In the genomic region with DNA sequence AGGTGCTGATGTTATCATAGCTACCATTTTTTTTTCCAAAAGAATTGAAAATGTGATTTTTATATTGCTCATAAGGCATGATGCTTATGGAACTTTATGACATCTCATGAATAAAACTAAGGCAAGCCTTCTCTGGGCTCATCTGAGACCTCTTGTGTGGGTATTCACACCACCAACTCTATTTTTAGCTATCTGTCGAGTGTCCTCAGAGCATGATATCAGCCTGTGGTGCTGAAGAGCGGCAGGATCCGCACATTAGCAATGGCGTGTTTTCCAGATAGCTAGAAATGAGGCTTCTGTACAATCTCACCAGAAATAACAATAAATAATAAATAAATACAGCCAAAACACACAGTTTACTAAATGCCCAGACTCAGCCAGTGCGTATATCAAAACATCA, we compare ENCODE assay signal across 22 mouse cellular contexts. TPM values are rescaled to one million over a fixed set of nuclear protein-coding genes. Genes with fewer than 3 reads are reported as not detected.
A peak's percentile ranks its signal among the peaks of the same experiment; 100 is the strongest.
DNase-seq lines count a peak whose midpoint lies in the region; ATAC-seq lines count a peak whose summit lies in the region.
"Had no signal": no experiment of that assay in that cellular context is flagged by ENCODE, and none has a peak within 500 bp of the region (broad histone marks: within the 10 kb centered on the region; RNA-seq: fewer than 3 reads in every experiment).

No protein-coding gene starts in this region.

- no peak for ATAC-seq in heart, embryonic 13.5 days (ENCODE audit: extremely low read depth, insufficient number of reproducible peaks, low FRiP score, low TSS enrichment)
- ATAC-seq in heart, embryonic 16.5 days (replicated peaks; ENCODE audit: extremely low read depth, insufficient read depth, low FRiP score): peak; percentile 60
- ATAC-seq: forebrain, embryonic 14.5 days; forebrain, embryonic 16.5 days had no signal

- no peaks in the 10 kb centered on the region for H3K27me3 ChIP-seq in heart, embryonic 13.5 days (replicated peaks)
- no peaks in the 10 kb centered on the region for H3K27me3 ChIP-seq in heart, embryonic 16.5 days (ENCODE audit: control insufficient read depth, insufficient read depth, low read length)
- H3K27me3 ChIP-seq: forebrain, embryonic 12.5 days had no signal

- H3K4me1 ChIP-seq in heart, embryonic 13.5 days: peaks cover 32% of the 10 kb centered on the region
- H3K4me1 ChIP-seq in heart, embryonic 16.5 days (ENCODE audit: control insufficient read depth, insufficient read depth, low read length): peaks cover 6% of the 10 kb centered on the region; the same call in 1 of the 2 replicates
- H3K4me1 ChIP-seq: embryonic facial prominence, embryonic 13.5 days; embryonic facial prominence, embryonic 15.5 days; forebrain, embryonic 10.5 days; forebrain, embryonic 12.5 days had no signal

- H3K4me3 ChIP-seq in heart, embryonic 13.5 days: no peak overlapping the region
- H3K4me3 ChIP-seq in heart, embryonic 16.5 days (ENCODE audit: low read length): no peak overlapping the region
- H3K4me3 ChIP-seq: embryonic facial prominence, embryonic 13.5 days; embryonic facial prominence, embryonic 15.5 days; erythroblast, embryonic 14.5 days; forebrain, embryonic 10.5 days; forebrain, embryonic 12.5 days had no signal

- intact Hi-C loops in heart, postnatal 25 days (cut with DNase I): no loop called here

- H3K9ac ChIP-seq in heart, embryonic 13.5 days: no peak overlapping the region
- H3K9ac ChIP-seq in heart, embryonic 16.5 days (ENCODE audit: low read length): no peak overlapping the region
- H3K9ac ChIP-seq: embryonic facial prominence, embryonic 13.5 days; embryonic facial prominence, embryonic 15.5 days; forebrain, embryonic 12.5 days had no signal

- no peaks in the 10 kb centered on the region for H3K9me3 ChIP-seq in heart, embryonic 13.5 days
- H3K9me3 ChIP-seq in heart, embryonic 16.5 days (replicated peaks; ENCODE audit: control insufficient read depth, low read length): no peaks in the 10 kb centered on the region
- H3K9me3 ChIP-seq: embryonic facial prominence, embryonic 13.5 days; embryonic facial prominence, embryonic 15.5 days; forebrain, embryonic 10.5 days; forebrain, embryonic 12.5 days had no signal

- DNase-seq in heart, postnatal 25 days (ENCODE audit: low spot score): no peak
- DNase-seq in heart, adult 8-10 months (ENCODE audit: low spot score): no peak
- DNase-seq: adrenal gland, adult 2 months; adrenal gland, postnatal 10 days; adrenal gland, postnatal 25 days; cerebellum, adult 11 months; cerebellum, adult 18-20 months; cerebellum, adult 8-10 months; cerebellum, adult 9-11 months; cerebellum, postnatal 14 days; cerebellum, postnatal 36 days; embryo, embryonic 11 days had no signal

- WGBS in heart, embryonic 13.5 days: 26% methylated on average over 5 of the region's 5 CpGs
- 35% methylated on average over 5 of the region's 5 CpGs for WGBS in heart, embryonic 16.5 days

- H3K27ac ChIP-seq in heart, embryonic 13.5 days (replicated peaks): peak overlapping the region; percentile 72
- peak overlapping the region; percentile 50 for H3K27ac ChIP-seq in heart, embryonic 16.5 days (ENCODE audit: low read length)
- H3K27ac ChIP-seq: embryonic facial prominence, embryonic 13.5 days; embryonic facial prominence, embryonic 15.5 days; forebrain, embryonic 10.5 days; forebrain, embryonic 12.5 days had no signal

- H3K36me3 ChIP-seq in heart, embryonic 13.5 days: no peaks in the 10 kb centered on the region
- H3K36me3 ChIP-seq in heart, embryonic 16.5 days (ENCODE audit: control insufficient read depth, insufficient read depth): no peaks in the 10 kb centered on the region
- H3K36me3 ChIP-seq: embryonic facial prominence, embryonic 13.5 days; embryonic facial prominence, embryonic 15.5 days; forebrain, embryonic 10.5 days; forebrain, embryonic 12.5 days had no signal

- H3K4me2 ChIP-seq in heart, embryonic 13.5 days: no peak overlapping the region
- H3K4me2 ChIP-seq in heart, embryonic 16.5 days (ENCODE audit: low read depth, low read length): no peak overlapping the region
- H3K4me2 ChIP-seq: embryonic facial prominence, embryonic 13.5 days; embryonic facial prominence, embryonic 15.5 days; forebrain, embryonic 12.5 days had no signal

RNA-seq across cellular contexts. Expression of gene Wdfy4, which starts 23.1 kb away (rescaled TPM):
- polyA plus RNA-seq in heart, embryonic 13.5 days (2015; fragmentation: Nextera tagmentation; extraction: Ambion mirVana): 0.14 and 0.31 TPM in 2 replicates
- 1 to 10 TPM; 2.3 to 2.7 TPM for total RNA-seq in heart, postnatal 25 days (2021)
- polyA plus RNA-seq in heart, embryonic 16.5 days (2015; fragmentation: Nextera tagmentation; extraction: Ambion mirVana): 0.55 and 1.2 TPM in 2 replicates
- 1 to 10 TPM; 1.6 to 4.5 (median 2.3) TPM for total RNA-seq in heart, adult 8-10 months (2022)

RNA-seq across cellular contexts. Expression of gene Arhgap22, which starts 51.6 kb away (rescaled TPM):
- 3.2 and 4.0 TPM in 2 replicates for polyA plus RNA-seq in heart, embryonic 13.5 days (2015; fragmentation: Nextera tagmentation; extraction: Ambion mirVana)
- 1 to 10 TPM; 1.5 to 2.1 TPM for total RNA-seq in heart, postnatal 25 days (2021)
- 1.4 and 2.8 TPM in 2 replicates for polyA plus RNA-seq in heart, embryonic 16.5 days (2015; fragmentation: Nextera tagmentation; extraction: Ambion mirVana)
- total RNA-seq in heart, adult 8-10 months (2022): 1 to 10 TPM in 3 of 4 experiments, under 1 TPM in 1; 0.65 to 2.4 (median 1.2) TPM
- total RNA-seq: MEL had no signal
